Mouse (Mus musculus): ENCODE results near the gene Hist1h2bh.

Hist1h2bh gene

GRCm38 (mm10) chr13:23505662-23506345, 37.4 kb downstream of the Hist1h2bh start:
- no peak for DNase-seq (ENCODE audit: low read depth)

DNA sequence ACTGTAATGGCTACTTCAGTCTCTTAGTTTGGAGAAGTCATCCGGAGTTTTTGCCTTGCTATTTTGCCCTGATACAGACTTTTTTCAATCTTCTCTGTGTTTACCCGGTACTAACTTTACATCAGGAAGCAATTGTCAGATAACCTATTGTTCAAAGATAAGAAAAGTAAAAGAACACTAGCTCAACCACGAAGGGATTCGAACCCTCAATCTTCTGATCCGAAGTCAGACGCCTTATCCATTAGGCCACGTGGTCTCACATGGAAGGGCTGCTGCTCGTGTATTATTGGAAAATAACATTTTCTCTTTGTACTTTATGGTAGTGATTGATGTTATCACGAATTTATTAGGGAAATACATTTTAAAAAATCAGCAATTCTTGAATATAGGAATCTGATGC, 39.4 kb downstream of the Hist1h2bh start:
- no peak for DNase-seq (ENCODE audit: low read depth)

DNA sequence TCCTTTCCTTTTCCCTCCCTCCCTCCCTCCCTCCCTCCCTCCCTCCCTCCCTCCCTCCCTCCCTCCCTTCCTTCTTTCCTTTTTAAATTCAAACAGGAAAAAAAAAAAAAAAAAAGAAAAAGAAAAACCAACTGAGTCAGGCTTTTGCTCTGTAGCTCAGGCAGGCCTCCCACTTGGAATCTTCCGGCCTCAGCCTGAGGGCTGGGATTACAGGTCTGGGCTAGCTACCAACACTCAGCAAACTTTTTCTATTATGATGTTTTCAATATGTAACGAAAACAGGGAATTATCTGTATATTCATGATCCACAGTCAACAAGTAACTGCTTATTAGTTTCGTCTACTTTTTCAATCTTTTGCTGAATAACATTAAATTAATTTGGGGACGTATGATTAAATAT, 40.3 kb downstream of the Hist1h2bh start:
- DNase-seq (ENCODE audit: low read depth) = no peak

DNA sequence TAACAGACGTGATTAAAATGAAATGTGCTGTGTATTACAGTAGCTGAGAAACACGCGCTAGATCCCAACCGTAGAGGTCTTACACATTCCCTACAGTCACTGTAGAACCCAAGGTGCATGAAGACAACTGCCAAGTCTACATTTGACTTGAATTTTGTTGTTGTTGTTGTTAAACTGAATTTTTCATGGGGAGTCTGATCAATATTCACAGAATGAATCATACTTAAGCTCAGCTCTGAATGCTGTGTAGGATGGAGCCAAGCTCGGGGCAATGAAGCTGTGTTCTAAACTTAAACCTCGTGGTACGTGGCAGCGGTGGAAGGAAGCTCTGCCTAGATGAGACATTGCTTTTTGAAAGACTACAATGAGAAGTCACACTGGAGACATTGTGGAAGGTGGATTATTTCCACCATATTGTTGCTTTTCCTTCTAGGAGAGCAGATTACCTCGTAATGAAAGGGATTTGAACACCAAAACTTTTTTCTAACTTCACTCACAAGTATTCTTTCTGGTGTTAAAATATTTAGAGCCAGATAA, 41.1 kb downstream of the Hist1h2bh start:
- DNase-seq (ENCODE audit: low read depth) = no peak

DNA sequence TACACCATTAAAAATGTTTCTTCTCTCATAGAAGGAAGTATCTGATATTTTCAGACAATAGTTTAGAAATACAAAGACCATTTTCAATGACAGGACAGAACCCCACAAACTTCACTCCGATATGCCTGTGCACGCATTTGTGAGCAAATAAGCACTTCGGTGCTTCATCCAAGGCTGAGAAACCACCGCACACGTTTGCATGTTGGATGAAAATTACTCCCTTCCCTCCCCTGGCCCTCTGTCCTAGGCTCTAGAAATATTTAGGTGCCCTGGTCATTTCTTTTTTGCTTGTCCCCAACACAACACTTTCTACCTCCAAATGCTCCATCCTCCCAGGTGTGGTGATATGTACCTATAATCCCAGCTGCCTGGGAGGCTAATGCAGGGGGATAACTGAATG, 41.7 kb downstream of the Hist1h2bh start:
- DNase-seq (ENCODE audit: low read depth) = no peak

GRCm38 (mm10) chr13:23500424-23501200, 42.6 kb downstream of the Hist1h2bh start:
- DNase-seq (ENCODE audit: low read depth) = no peak

DNA sequence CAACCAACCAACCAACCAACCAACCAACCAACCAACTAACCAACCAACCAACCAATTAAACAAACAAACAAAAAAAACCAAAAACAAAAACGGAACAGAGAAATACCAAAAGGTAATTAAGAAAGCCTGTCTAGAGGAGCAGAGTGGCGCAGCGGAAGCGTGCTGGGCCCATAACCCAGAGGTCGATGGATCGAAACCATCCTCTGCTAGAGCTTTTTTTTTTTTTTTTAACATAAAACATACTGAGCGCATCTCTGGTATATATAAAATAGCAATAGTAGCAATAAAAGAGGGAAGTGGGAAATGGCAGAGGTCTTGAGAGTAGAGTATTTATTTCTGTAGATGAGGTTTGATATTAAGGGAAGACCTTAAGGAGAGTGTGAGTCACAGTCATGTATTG, 43.2 kb downstream of the Hist1h2bh start:
- DNase-seq (ENCODE audit: low read depth) = no peak

GRCm38 (mm10) chr13:23498653-23499052, 44.5 kb downstream of the Hist1h2bh start:
- no peak for DNase-seq (ENCODE audit: low read depth)

DNA sequence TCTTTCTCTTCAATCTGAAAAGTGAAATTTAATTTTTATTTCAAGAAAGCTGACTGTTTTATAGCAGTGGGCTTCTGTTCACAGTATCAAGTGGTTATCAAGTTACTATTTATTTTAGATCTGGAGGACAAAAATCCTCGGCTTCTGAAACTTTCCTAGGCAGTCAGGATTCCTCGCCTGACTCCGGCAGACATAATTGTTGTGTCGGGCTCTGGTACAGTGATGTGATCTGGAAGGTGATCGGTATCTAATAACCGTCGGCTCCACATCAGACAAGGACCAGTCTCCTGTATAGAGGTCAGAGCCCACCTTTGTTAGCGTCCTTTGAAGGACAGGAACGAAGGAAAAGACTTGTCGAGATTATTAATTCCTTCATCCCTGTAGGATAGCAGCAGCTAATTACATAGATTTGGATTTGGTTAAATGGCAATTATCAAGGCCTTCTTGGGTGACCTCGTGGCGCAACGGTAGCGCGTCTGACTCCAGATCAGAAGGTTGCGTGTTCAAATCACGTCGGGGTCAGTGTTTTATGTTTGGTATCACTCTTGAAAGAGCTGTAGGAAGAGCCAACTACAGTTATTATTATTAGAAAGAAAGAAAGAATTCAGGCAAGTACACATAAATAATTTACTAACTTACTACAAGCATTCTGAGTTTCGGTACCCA, 45.4 kb downstream of the Hist1h2bh start:
- no peak for DNase-seq (ENCODE audit: low read depth)

GRCm38 (mm10) chr13:23495526-23495925, 47.7 kb downstream of the Hist1h2bh start:
- DNase-seq (ENCODE audit: low read depth) = no peak

DNA sequence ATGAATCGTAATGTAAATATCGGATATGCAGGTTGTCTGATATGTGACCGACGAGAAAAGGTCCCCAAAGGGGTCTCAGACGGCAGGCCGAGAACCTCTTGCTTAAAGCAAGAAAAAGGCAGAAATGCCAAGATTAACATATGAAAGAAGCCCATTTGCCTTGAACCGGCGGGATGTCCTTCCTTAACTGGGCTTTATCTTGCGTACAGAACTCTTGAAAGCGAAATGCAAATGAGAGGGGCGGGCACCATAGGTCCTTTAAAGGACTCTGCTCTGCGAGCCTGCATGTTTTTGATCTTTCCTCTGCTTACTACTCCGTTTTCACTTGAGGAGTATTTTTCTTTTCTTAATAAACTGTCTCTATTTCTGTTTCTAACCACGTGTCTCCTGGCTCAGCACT, 51.2 kb downstream of the Hist1h2bh start:
- no peak for DNase-seq (ENCODE audit: low read depth)

All from fibroblast of lung, adult 2 months (primary cell).